Mouse (Mus musculus) liver, embryonic 11.5 days (tissue): ENCODE measurements around the gene Cd68. TPM values are rescaled to one million over a fixed set of nuclear protein-coding genes. Genes with fewer than 3 reads are reported as not detected.
A peak's percentile ranks its signal among the peaks of the same experiment; 100 is the strongest.

ENCODE experiments used
- ATAC-seq: fragments of 200-750 bp; cut with Nextera tagmentation; replicated peaks from 2 replicates; pipeline ENCODE4 v1.8.0; 2017; ENCODE audit warnings: moderate number of reproducible peaks, mild to moderate bottlenecking, moderate TSS enrichment, moderate library complexity; ENCODE audit not compliant: low FRiP score
- DNase-seq: peaks from one replicate; pipeline ENCODE4 v3.0.0-alpha.2; 2017; ENCODE audit warnings: low spot score
- H3K27ac ChIP-seq: fragments of 300-500 bp; sonication (generic); 2 replicates; pipeline ENCODE4 v1.5.1; 2014; ENCODE audit warnings: mild to moderate bottlenecking, low read depth, low read length, control low read depth
- H3K27me3 ChIP-seq: fragments of 300-500 bp; sonication (generic); replicated peaks from 2 replicates; pipeline ENCODE4 v1.6.1; 2014; ENCODE audit warnings: low read length, mixed read lengths; ENCODE audit not compliant: control insufficient read depth, insufficient read depth
- H3K36me3 ChIP-seq: fragments of 300-500 bp; sonication (generic); 2 replicates; pipeline ENCODE4 v1.6.1; 2014; ENCODE audit warnings: mild to moderate bottlenecking, low read length, moderate library complexity, mixed read lengths; ENCODE audit not compliant: control insufficient read depth, insufficient read depth
- H3K4me1 ChIP-seq: fragments of 300-500 bp; sonication (generic); replicated peaks from 2 replicates; pipeline ENCODE4 v1.6.1; 2014; ENCODE audit warnings: low read length, mixed read lengths; ENCODE audit not compliant: control insufficient read depth, insufficient read depth
- H3K4me2 ChIP-seq: fragments of 300-500 bp; sonication (generic); 2 replicates; pipeline ENCODE4 v1.6.1; 2014; ENCODE audit warnings: mild to moderate bottlenecking, control low read depth, moderate library complexity
- H3K4me3 ChIP-seq: fragments of 300-500 bp; sonication (generic); 2 replicates; pipeline ENCODE4 v1.5.1; 2014; ENCODE audit warnings: low read depth, low read length, control low read depth
- H3K9ac ChIP-seq: fragments of 300-500 bp; sonication (generic); 2 replicates; pipeline ENCODE4 v1.6.1; 2014; ENCODE audit warnings: low read depth, low read length, control low read depth
- H3K9me3 ChIP-seq: fragments of 300-500 bp; sonication (generic); 2 replicates; pipeline ENCODE4 v1.6.1; 2016; ENCODE audit warnings: low read length, inconsistent platforms, mixed read lengths; ENCODE audit not compliant: control insufficient read depth
- WGBS: fragments of 180-500 bp; shearing (Covaris S2); extraction: QIAGEN DNeasy Blood & Tissue Kit; methylation state at CpG from one replicate; pipeline ENCODE4 v1.1.7; 2014; 5-methylcytosine and 5-hydroxymethylcytosine counted together
- polyA plus RNA-seq: library from polyadenylated mRNA; unstranded; fragments of >200 nt; fragmentation: Nextera tagmentation; extraction: Ambion mirVana; gene quantifications from 2 replicates; pipeline ENCODE4 v1.2.1, GENCODE M21; 2014

Cd68 gene
- polyA plus RNA-seq, 1 experiment from 2014 or later = 21.0 TPM

DNA sequence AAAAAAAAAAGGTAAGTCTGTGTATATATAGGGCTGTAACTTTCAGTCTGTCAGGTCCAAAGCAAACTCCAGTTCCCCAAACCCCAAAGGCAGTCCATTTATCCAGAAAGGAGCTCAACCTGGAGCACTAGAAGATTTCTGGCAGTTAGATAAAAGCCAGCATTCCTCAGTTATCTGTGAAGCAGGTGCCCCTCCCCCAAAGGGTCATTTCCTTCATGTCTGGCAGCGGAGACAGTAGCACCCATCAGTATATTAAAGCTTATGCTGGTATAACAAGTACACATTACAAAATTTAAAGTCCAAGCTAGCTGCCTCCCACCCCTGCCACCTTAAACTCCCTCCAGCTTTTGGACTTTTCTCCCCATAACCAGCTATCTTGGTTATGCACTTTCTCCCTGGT is 33.6 kb upstream of the Cd68 start:
- Histone ChIP-seq H3K4me2 (no peak overlapping the region), H3K27me3 (no peaks in the 10 kb centered on the region), H3K27ac (no peak overlapping the region), H3K4me1 (peaks cover 12% of the 10 kb centered on the region), H3K9ac (no peak overlapping the region), H3K9me3 (no peaks in the 10 kb centered on the region), H3K36me3 (no peaks in the 10 kb centered on the region), H3K4me3 (no peak overlapping the region)
- DNase-seq (no peak), ATAC-seq (no peak)
- WGBS = 18% methylated on average over 1 of the region's 1 CpGs

GRCm38 (mm10) chr11:69698574-69698973 is 32.6 kb upstream of the Cd68 start:
- Histone ChIP-seq H3K4me1 (peaks cover 12% of the 10 kb centered on the region), H3K9me3 (no peaks in the 10 kb centered on the region), H3K36me3 (no peaks in the 10 kb centered on the region), H3K4me3 (no peak overlapping the region), H3K4me2 (no peak overlapping the region), H3K27ac (no peak overlapping the region), H3K27me3 (no peaks in the 10 kb centered on the region), H3K9ac (no peak overlapping the region)
- DNase-seq (no peak), ATAC-seq (no peak)
- WGBS = 66% methylated on average over 5 of the region's 5 CpGs

- 83% methylated on average over 3 of the region's 3 CpGs for WGBS
- DNase-seq (no peak), ATAC-seq (no peak)
- Histone ChIP-seq H3K9ac (no peak overlapping the region), H3K4me2 (no peak overlapping the region), H3K9me3 (no peaks in the 10 kb centered on the region), H3K4me1 (peaks cover 16% of the 10 kb centered on the region), H3K27me3 (no peaks in the 10 kb centered on the region), H3K36me3 (no peaks in the 10 kb centered on the region), H3K27ac (no peak overlapping the region), H3K4me3 (no peak overlapping the region)
Observed at GRCm38 (mm10) chr11:69697396-69697795, 31.4 kb upstream of the Cd68 start.

GRCm38 (mm10) chr11:69695361-69696181 is 29.6 kb upstream of the Cd68 start, which contains the start of the genes Tnfsf12 and Tnfsfm13:
Tnfsf12 (minus strand) TSS chr11:69695849.
Tnfsfm13 (minus strand) TSS chr11:69696098.
- Histone ChIP-seq H3K4me1 (peaks cover 17% of the 10 kb centered on the region), H3K4me3 (peak within 1 kb of the TSS; percentile 53), H3K9me3 (no peaks in the 10 kb centered on the region), H3K27ac (peak within 1 kb of the TSS; percentile 64), H3K36me3 (no peaks in the 10 kb centered on the region), H3K4me2 (peak within 1 kb of the TSS; percentile 77), H3K27me3 (no peaks in the 10 kb centered on the region), H3K9ac (peak within 1 kb of the TSS; percentile 63)
- ATAC-seq = peak; percentile 54
- DNase-seq = peak; percentile 72
- 8% methylated on average over 36 of the region's 41 CpGs for WGBS

GRCm38 (mm10) chr11:69695046-69695360 is 29.1 kb upstream of the Cd68 start:
- Histone ChIP-seq H3K4me2 (peak overlapping the region; percentile 77), H3K9ac (peak overlapping the region; percentile 63; the same call in 1 of the 2 replicates), H3K36me3 (no peaks in the 10 kb centered on the region), H3K27me3 (no peaks in the 10 kb centered on the region), H3K4me3 (peak overlapping the region; percentile 53), H3K27ac (peak overlapping the region; percentile 64; the same call in 1 of the 2 replicates), H3K9me3 (no peaks in the 10 kb centered on the region), H3K4me1 (peaks cover 17% of the 10 kb centered on the region)
- DNase-seq = no peak
- 36% methylated on average over 6 of the region's 6 CpGs for WGBS
- ATAC-seq = no peak

GRCm38 (mm10) chr11:69693421-69693965 is 27.5 kb upstream of the Cd68 start:
- H3K4me1 ChIP-seq = peaks cover 16% of the 10 kb centered on the region
- no peak overlapping the region for H3K27ac ChIP-seq
- no peak overlapping the region for H3K9ac ChIP-seq
- no peaks in the 10 kb centered on the region for H3K36me3 ChIP-seq
- ATAC-seq = no peak
- H3K4me3 ChIP-seq = no peak overlapping the region
- no peaks in the 10 kb centered on the region for H3K27me3 ChIP-seq
- 62% methylated on average over 11 of the region's 11 CpGs for WGBS
- H3K4me2 ChIP-seq = no peak overlapping the region
- DNase-seq = no peak
- no peaks in the 10 kb centered on the region for H3K9me3 ChIP-seq

GRCm38 (mm10) chr11:69692863-69693262 is 26.9 kb upstream of the Cd68 start:
- ATAC-seq = no peak
- H3K9ac ChIP-seq = no peak overlapping the region
- 59% methylated on average over 6 of the region's 6 CpGs for WGBS

GRCm38 (mm10) chr11:69692196-69692811 is 26.4 kb upstream of the Cd68 start:
- no peaks in the 10 kb centered on the region for H3K36me3 ChIP-seq
- no peaks in the 10 kb centered on the region for H3K27me3 ChIP-seq
- H3K27ac ChIP-seq = no peak overlapping the region
- H3K9me3 ChIP-seq = no peaks in the 10 kb centered on the region
- DNase-seq (no peak), ATAC-seq (no peak)
- H3K4me3 ChIP-seq = no peak overlapping the region
- no peak overlapping the region for H3K4me2 ChIP-seq
- WGBS = 52% methylated on average over 9 of the region's 9 CpGs
- peaks cover 16% of the 10 kb centered on the region for H3K4me1 ChIP-seq
- H3K9ac ChIP-seq = no peak overlapping the region

More at GRCm38 (mm10) chr11:69692863-69693262, 26.9 kb upstream of the Cd68 start:
- Histone ChIP-seq H3K4me1 (peaks cover 16% of the 10 kb centered on the region), H3K27ac (no peak overlapping the region), H3K4me3 (no peak overlapping the region), H3K36me3 (no peaks in the 10 kb centered on the region), H3K9me3 (no peaks in the 10 kb centered on the region), H3K4me2 (no peak overlapping the region), H3K27me3 (no peaks in the 10 kb centered on the region)
- DNase-seq = no peak
